ENCODE assay signal across 8 mouse cellular contexts in genomic region chr7:141194409-141194808, GRCm38 (mm10). TPM values are rescaled to one million over a fixed set of nuclear protein-coding genes. Genes with fewer than 3 reads are reported as not detected.
DNase-seq lines count a peak whose midpoint lies in the region; ATAC-seq and TF ChIP-seq lines count a peak whose summit lies in the region.

No protein-coding gene starts in this region.

- DNase-seq in heart, adult 9 months (ENCODE audit: low spot score in 2 of 2), result no peak
- no peak for DNase-seq in G1E (ENCODE audit: low spot score)
- no peak for DNase-seq in midbrain, embryonic 10.5 days (ENCODE audit: low spot score)
- no peak for DNase-seq in ovary, postnatal 14 days (ENCODE audit: low spot score)
- DNase-seq in kidney, postnatal 36 days, result no peak
- no peak for DNase-seq in spleen, postnatal 10 days (ENCODE audit: low spot score in 2 of 2)

- H3K4me3 ChIP-seq in heart, embryonic 14.5 days (ENCODE audit: control insufficient read depth in 1 of 2, insufficient read depth in 1 of 2, low read depth in 1 of 2, low read length in 2 of 2), result peak overlapping the region; percentile 70 to 83
- H3K4me3 ChIP-seq in G1E (ENCODE audit: low read depth, low read length), result peak overlapping the region; percentile 89
- H3K4me3 ChIP-seq in midbrain, embryonic 10.5 days, result peak overlapping the region; percentile 87

- peaks cover 6 to 18% of the 10 kb centered on the region in 2 experiments; a peak in 3 of 4 replicates for H3K4me1 ChIP-seq in heart, embryonic 14.5 days (ENCODE audit: control insufficient read depth in 2 of 2, insufficient read depth in 2 of 2, low read length in 2 of 2)
- H3K4me1 ChIP-seq in G1E (ENCODE audit: insufficient read depth, low read depth, low read length), result peaks cover 59% of the 10 kb centered on the region
- peaks cover 42% of the 10 kb centered on the region for H3K4me1 ChIP-seq in midbrain, embryonic 10.5 days

- peak overlapping the region; percentile 66 to 82 for H3K27ac ChIP-seq in heart, embryonic 14.5 days (replicated peaks in 1 of 2; ENCODE audit: control insufficient read depth in 1 of 2, insufficient read depth in 1 of 2, low read depth in 2 of 2, low read length in 2 of 2)
- H3K27ac ChIP-seq in midbrain, embryonic 10.5 days (replicated peaks), result peak overlapping the region; percentile 94

- H3K4me2 ChIP-seq in heart, embryonic 14.5 days (ENCODE audit: low read length), result peak overlapping the region; percentile 100

- WGBS in heart, embryonic 14.5 days, result under 1% methylated on average over 23 of the region's 23 CpGs
- under 1% methylated on average over 23 of the region's 23 CpGs for WGBS in midbrain, embryonic 10.5 days

- H3K27me3 ChIP-seq in heart, embryonic 14.5 days (ENCODE audit: control insufficient read depth, insufficient read depth, low read length), result no peaks in the 10 kb centered on the region
- H3K27me3 ChIP-seq in G1E (ENCODE audit: insufficient read depth, low read length), result no peaks in the 10 kb centered on the region; the same call in 1 of the 2 replicates
- H3K27me3 ChIP-seq in midbrain, embryonic 10.5 days (ENCODE audit: low read depth, poor library complexity, severe bottlenecking), result no peaks in the 10 kb centered on the region

- ATAC-seq in heart, embryonic 14.5 days (ENCODE audit: insufficient number of reproducible peaks, insufficient read depth, low FRiP score, low read depth), result no peak
- ATAC-seq in G1E (ENCODE audit: extremely low read depth, insufficient number of reproducible peaks, low FRiP score, poor library complexity, severe bottlenecking), result peak; percentile 25; the same call in 1 of the 2 replicates
- ATAC-seq in granulocyte monocyte progenitor cell, adult 5-6 weeks (replicated peaks; ENCODE audit: poor library complexity, severe bottlenecking), result peak; percentile 42

- H3K9me3 ChIP-seq in heart, embryonic 14.5 days (ENCODE audit: control insufficient read depth, low read length), result no peaks in the 10 kb centered on the region
- H3K9me3 ChIP-seq in G1E (replicated peaks), result no peaks in the 10 kb centered on the region
- H3K9me3 ChIP-seq in midbrain, embryonic 10.5 days (replicated peaks), result no peaks in the 10 kb centered on the region

- no peak for TF ChIP-seq CTCF in G1E (IDR thresholded peaks at IDR 0.05; ENCODE audit: low read depth, low read length)

- peak overlapping the region; percentile 75 for H3K9ac ChIP-seq in heart, embryonic 14.5 days (ENCODE audit: low read length)

- peaks cover 31% of the 10 kb centered on the region for H3K36me3 ChIP-seq in heart, embryonic 14.5 days (ENCODE audit: control insufficient read depth, insufficient read depth, low read length)
- peaks cover 43% of the 10 kb centered on the region for H3K36me3 ChIP-seq in G1E (replicated peaks)
- H3K36me3 ChIP-seq in midbrain, embryonic 10.5 days, result peaks cover 39% of the 10 kb centered on the region

RNA-seq across cellular contexts. Expression of gene Lrrc56, which starts 0.5 kb away (rescaled TPM):
- polyA plus RNA-seq in heart, embryonic 14.5 days (2014; fragmentation: Nextera tagmentation; extraction: Ambion mirVana), result 1.6 and 2.8 TPM in 2 replicates
- 2.3 and 2.8 TPM in 2 replicates for total RNA-seq in G1E (2014; fragmentation: Nextera tagmentation)
- total RNA-seq in G1E (2017), result 1.3 and 2.7 TPM in 2 replicates
- polyA plus RNA-seq in G1E (2012), result 3.3 and 4.0 TPM in 2 replicates
- 1.4 and 2.4 TPM in 2 replicates for total RNA-seq in granulocyte monocyte progenitor cell, adult 5-6 weeks (2014; fragmentation: Nextera tagmentation)
- 0.52 and 0.62 TPM in 2 replicates for total RNA-seq in granulocyte monocyte progenitor cell, adult 5-6 weeks (2017)
- 14.4 and 14.6 TPM in 2 replicates for polyA plus RNA-seq in midbrain, embryonic 10.5 days (2016; fragmentation: Nextera tagmentation; extraction: Ambion mirVana)

RNA-seq across cellular contexts. Expression of gene Hras, which starts 0.6 kb away (rescaled TPM):
- polyA plus RNA-seq in heart, embryonic 14.5 days (2014; fragmentation: Nextera tagmentation; extraction: Ambion mirVana), result 93.9 and 96.7 TPM in 2 replicates
- total RNA-seq in G1E (2014; fragmentation: Nextera tagmentation) (30.3 and 32.7 TPM in 2 replicates), G1E (2017) (29.3 and 31.5 TPM in 2 replicates)
- 31.1 and 38.9 TPM in 2 replicates for polyA plus RNA-seq in G1E (2012)
- 57.4 and 69.3 TPM in 2 replicates for total RNA-seq in granulocyte monocyte progenitor cell, adult 5-6 weeks (2014; fragmentation: Nextera tagmentation)
- 24.9 and 28.8 TPM in 2 replicates for total RNA-seq in granulocyte monocyte progenitor cell, adult 5-6 weeks (2017)
- 84.2 and 87.5 TPM in 2 replicates for polyA plus RNA-seq in midbrain, embryonic 10.5 days (2016; fragmentation: Nextera tagmentation; extraction: Ambion mirVana)

RNA-seq across cellular contexts. Expression of gene Lmntd2, which starts 19.5 kb away (rescaled TPM):
- polyA plus RNA-seq in heart, embryonic 14.5 days (2014; fragmentation: Nextera tagmentation; extraction: Ambion mirVana), result 0.46 and 0.62 TPM in 2 replicates
- total RNA-seq in G1E (2014; fragmentation: Nextera tagmentation) (1.6 and 2.2 TPM in 2 replicates), G1E (2017) (0.52 and 0.93 TPM in 2 replicates)
- polyA plus RNA-seq in G1E (2012), result 0.42 and 0.49 TPM in 2 replicates
- total RNA-seq in granulocyte monocyte progenitor cell, adult 5-6 weeks (2014; fragmentation: Nextera tagmentation), result 2.2 TPM in 1 of 2 replicates, not detected in the other
- total RNA-seq in granulocyte monocyte progenitor cell, adult 5-6 weeks (2017), result 0.34 TPM in 1 of 2 replicates, not detected in the other
- 3.8 and 5.1 TPM in 2 replicates for polyA plus RNA-seq in midbrain, embryonic 10.5 days (2016; fragmentation: Nextera tagmentation; extraction: Ambion mirVana)

RNA-seq across cellular contexts. Expression of gene Rassf7, which starts 21.3 kb away (rescaled TPM):
- polyA plus RNA-seq in heart, embryonic 14.5 days (2014; fragmentation: Nextera tagmentation; extraction: Ambion mirVana), result 12.1 and 12.4 TPM in 2 replicates
- total RNA-seq in G1E (2014; fragmentation: Nextera tagmentation) (15.6 and 51.8 TPM in 2 replicates), G1E (2017) (4.9 and 8.9 TPM in 2 replicates)
- polyA plus RNA-seq in G1E (2012), result 14.1 and 16.8 TPM in 2 replicates
- 3.1 and 4.5 TPM in 2 replicates for total RNA-seq in granulocyte monocyte progenitor cell, adult 5-6 weeks (2014; fragmentation: Nextera tagmentation)
- total RNA-seq in granulocyte monocyte progenitor cell, adult 5-6 weeks (2017), result 2.0 and 4.5 TPM in 2 replicates
- 55.6 and 57.2 TPM in 2 replicates for polyA plus RNA-seq in midbrain, embryonic 10.5 days (2016; fragmentation: Nextera tagmentation; extraction: Ambion mirVana)

RNA-seq across cellular contexts. Expression of gene Rnh1, which starts 21.8 kb away (rescaled TPM):
- polyA plus RNA-seq in heart, embryonic 14.5 days (2014; fragmentation: Nextera tagmentation; extraction: Ambion mirVana), result 109 and 116 TPM in 2 replicates
- total RNA-seq in G1E (2014; fragmentation: Nextera tagmentation) (14.7 and 16.3 TPM in 2 replicates), G1E (2017) (40.6 and 51.8 TPM in 2 replicates)
- 3.0 and 12.6 TPM in 2 replicates for polyA plus RNA-seq in G1E (2012)
- 79.1 and 109 TPM in 2 replicates for total RNA-seq in granulocyte monocyte progenitor cell, adult 5-6 weeks (2014; fragmentation: Nextera tagmentation)
- 45.2 and 47.7 TPM in 2 replicates for total RNA-seq in granulocyte monocyte progenitor cell, adult 5-6 weeks (2017)
- polyA plus RNA-seq in midbrain, embryonic 10.5 days (2016; fragmentation: Nextera tagmentation; extraction: Ambion mirVana), result 64.5 and 66.6 TPM in 2 replicates
